Comparison of ENCODE assay signal across 9 mouse cellular contexts in genomic region chr2:158130391-158130986, GRCm38 (mm10). TPM values are rescaled to one million over a fixed set of nuclear protein-coding genes. Genes with fewer than 3 reads are reported as not detected.
DNase-seq lines count a peak whose midpoint lies in the region; ATAC-seq and TF ChIP-seq lines count a peak whose summit lies in the region.
"Had no signal": no experiment of that assay in that cellular context is flagged by ENCODE, and none has a peak within 500 bp of the region (broad histone marks: within the 10 kb centered on the region; RNA-seq: fewer than 3 reads in every experiment).

No protein-coding gene starts in this region.

- DNase-seq in hindbrain, embryonic 10.5 days (ENCODE audit: low spot score), result peak; percentile 76
- peak; percentile 71 for DNase-seq in adrenal gland, postnatal 25 days
- DNase-seq in forelimb bud, embryonic 11.5 days (ENCODE audit: low read depth, low spot score), result peak; percentile 70
- DNase-seq in kidney, adult 11 months, result peak; percentile 97
- DNase-seq in lung, postnatal 0 days (ENCODE audit: low spot score), result peak; percentile 61
- DNase-seq in spleen, postnatal 14 days (ENCODE audit: low spot score in 2 of 2), result no peak
- DNase-seq in frontal cortex, postnatal 10 days (ENCODE audit: low spot score in 2 of 2), result no peak

- WGBS in hindbrain, embryonic 10.5 days, result 49% methylated on average over 5 of the region's 5 CpGs
- WGBS in hindbrain, embryonic 12.5 days, result 44% methylated on average over 5 of the region's 5 CpGs
- WGBS in lung, postnatal 0 days, result 42% methylated on average over 5 of the region's 5 CpGs

- H3K4me2 ChIP-seq in hindbrain, embryonic 12.5 days (replicated peaks), result no peak overlapping the region
- H3K4me2 ChIP-seq in lung, postnatal 0 days (replicated peaks; ENCODE audit: low read depth, low read length), result no peak overlapping the region

- H3K4me3 ChIP-seq in hindbrain, embryonic 10.5 days, result no peak overlapping the region
- no peak overlapping the region for H3K4me3 ChIP-seq in hindbrain, embryonic 12.5 days
- no peak overlapping the region for H3K4me3 ChIP-seq in lung, postnatal 0 days (ENCODE audit: low read depth, low read length)
- H3K4me3 ChIP-seq: erythroblast, embryonic 14.5 days had no signal

- no peak overlapping the region for H3K9ac ChIP-seq in hindbrain, embryonic 12.5 days
- no peak overlapping the region for H3K9ac ChIP-seq in lung, postnatal 0 days (replicated peaks; ENCODE audit: low read depth)

- H3K9me3 ChIP-seq in hindbrain, embryonic 10.5 days, result no peaks in the 10 kb centered on the region; the same call in 1 of the 2 replicates
- H3K9me3 ChIP-seq in hindbrain, embryonic 12.5 days (replicated peaks), result no peaks in the 10 kb centered on the region
- H3K9me3 ChIP-seq in lung, postnatal 0 days (ENCODE audit: low read length), result no peaks in the 10 kb centered on the region

- H3K4me1 ChIP-seq in hindbrain, embryonic 10.5 days (replicated peaks), result peaks cover 40% of the 10 kb centered on the region
- H3K4me1 ChIP-seq in hindbrain, embryonic 12.5 days, result peaks cover 26% of the 10 kb centered on the region
- peaks cover 16% of the 10 kb centered on the region; the same call in 1 of the 2 replicates for H3K4me1 ChIP-seq in lung, postnatal 0 days (ENCODE audit: insufficient read depth, low read depth, low read length)

- no peak for TF ChIP-seq CTCF in lung, postnatal 0 days (IDR thresholded peaks at IDR 0.05)

- H3K27ac ChIP-seq in hindbrain, embryonic 10.5 days, result peak overlapping the region; percentile 73
- H3K27ac ChIP-seq in hindbrain, embryonic 12.5 days, result no peak overlapping the region
- H3K27ac ChIP-seq in lung, postnatal 0 days (ENCODE audit: low read length), result no peak overlapping the region

- TF ChIP-seq EP300 in lung, postnatal 0 days (IDR thresholded peaks at IDR 0.05), result no peak

- H3K36me3 ChIP-seq in hindbrain, embryonic 10.5 days, result no peaks in the 10 kb centered on the region
- H3K36me3 ChIP-seq in hindbrain, embryonic 12.5 days, result no peaks in the 10 kb centered on the region
- H3K36me3 ChIP-seq in lung, postnatal 0 days (ENCODE audit: insufficient read depth, low read length), result peaks cover 50% of the 10 kb centered on the region

- H3K27me3 ChIP-seq in hindbrain, embryonic 10.5 days (ENCODE audit: insufficient read depth, poor library complexity, severe bottlenecking), result 0 out of 2 replicates have a peak, but pooled peaks cover 3% of the 10 kb centered on the region
- no peaks in the 10 kb centered on the region for H3K27me3 ChIP-seq in hindbrain, embryonic 12.5 days
- H3K27me3 ChIP-seq in lung, postnatal 0 days (replicated peaks; ENCODE audit: insufficient read depth, low read length), result no peaks in the 10 kb centered on the region

- no peak for ATAC-seq in hindbrain, embryonic 12.5 days (ENCODE audit: low FRiP score)
- ATAC-seq in lung, postnatal 0 days, result no peak

RNA-seq across cellular contexts. Expression of gene Tgm2, which starts 15.7 kb away (rescaled TPM):
- polyA plus RNA-seq in hindbrain, embryonic 10.5 days (2016; fragmentation: Nextera tagmentation; extraction: Ambion mirVana), result 7.5 and 10.2 TPM in 2 replicates
- polyA plus RNA-seq in hindbrain, embryonic 12.5 days (2016; fragmentation: Nextera tagmentation; extraction: Ambion mirVana), result 9.9 and 11.1 TPM in 2 replicates
- total RNA-seq in adrenal gland, postnatal 25 days (2021), result 33.4 and 33.5 TPM in 2 replicates
- polyA plus RNA-seq in lung, postnatal 0 days (2015; fragmentation: Nextera tagmentation; extraction: Ambion mirVana), result 97.0 TPM in 2 replicates

Comparison
In these comparisons a context has a peak if more than half of its experiments do, and no peak if none do; other contexts are left out.
1. DNase-seq: peak in hindbrain, embryonic 10.5 days (single experiment), adrenal gland, postnatal 25 days (single experiment), forelimb bud, embryonic 11.5 days (single experiment), kidney, adult 11 months (single experiment) and lung, postnatal 0 days (single experiment); none in spleen, postnatal 14 days (0 of 2) and frontal cortex, postnatal 10 days (0 of 2).